Mouse (Mus musculus): ENCODE measurements around the gene Gas2l1. TPM values are rescaled to one million over a fixed set of nuclear protein-coding genes. Genes with fewer than 3 reads are reported as not detected.
"Not testable (repeated sequence)": the region's sequence is repeated elsewhere in the genome, so short reads cannot be mapped to it uniquely, and the experiment has no call there.

The Gas2l1 gene
- total and polyA plus RNA-seq, 2 experiments from 2014 or later = 11.5 to 28.5 TPM

DNA sequence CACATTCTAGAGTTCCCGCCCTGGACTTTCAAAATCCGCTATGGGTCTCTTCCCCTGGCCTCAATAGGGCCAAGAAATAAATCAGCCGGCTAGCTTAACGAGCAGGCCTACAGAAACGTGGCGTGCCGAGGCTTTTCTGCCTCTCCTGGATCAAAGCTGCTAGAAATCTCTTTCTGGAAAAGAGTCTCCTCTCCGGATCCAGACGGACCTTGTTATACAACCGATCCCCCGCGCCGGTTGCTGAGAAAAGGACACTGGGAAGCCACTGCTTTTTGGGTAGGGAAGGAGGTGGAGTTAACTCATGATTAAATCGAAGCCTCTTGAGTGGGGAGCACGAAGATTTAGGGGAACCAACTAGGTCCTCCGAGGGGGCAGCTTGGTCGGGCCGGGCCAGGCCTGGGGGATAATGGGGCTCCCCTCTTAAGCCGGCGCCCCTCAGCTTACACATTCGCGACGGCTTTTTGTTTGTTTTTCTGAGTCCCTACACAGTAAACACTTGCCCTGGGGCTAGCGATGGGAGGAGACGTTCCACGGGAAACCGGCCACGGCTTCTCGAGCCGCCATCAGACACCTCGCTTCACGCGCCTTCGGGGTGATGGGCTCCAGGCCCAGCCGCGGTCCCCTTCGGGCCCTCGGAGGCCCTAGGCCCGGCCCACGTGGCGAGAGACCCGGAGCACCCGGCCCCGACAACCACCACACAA lies 33.1 kb upstream of the Gas2l1 start:
- TF ChIP-seq EP300 (IDR thresholded peaks at IDR 0.05; ENCODE audit: low read depth) = peak; percentile 50; the same call in 1 of the 2 replicates
- no peak for TF ChIP-seq CTCF (IDR thresholded peaks at IDR 0.05; ENCODE audit: low read depth)
- Histone ChIP-seq H3K4me3 (ENCODE audit: low read depth, low read length) (peak overlapping the region; percentile 95), H3K36me3 (replicated peaks; ENCODE audit: control insufficient read depth, insufficient read depth, low read length) (peaks cover 10% of the 10 kb centered on the region), H3K9ac (replicated peaks; ENCODE audit: low read depth, low read length) (peak overlapping the region; percentile 96), H3K27me3 (ENCODE audit: control insufficient read depth, insufficient read depth, low read length) (no peaks in the 10 kb centered on the region), H3K4me1 (ENCODE audit: control insufficient read depth, insufficient read depth) (peaks cover 28% of the 10 kb centered on the region), H3K27ac (ENCODE audit: low read depth) (peak overlapping the region; percentile 95), H3K4me2 (ENCODE audit: low read depth, low read length) (peak overlapping the region; percentile 91), H3K9me3 (replicated peaks; ENCODE audit: control insufficient read depth, low read length) (no peaks in the 10 kb centered on the region)
- WGBS = under 1% methylated on average over 44 of the region's 44 CpGs
- DNase-seq (ENCODE audit: low spot score) (no peak), ATAC-seq (ENCODE audit: insufficient read depth, low read depth) (no peak; the same call in 1 of the 2 replicates)

DNA sequence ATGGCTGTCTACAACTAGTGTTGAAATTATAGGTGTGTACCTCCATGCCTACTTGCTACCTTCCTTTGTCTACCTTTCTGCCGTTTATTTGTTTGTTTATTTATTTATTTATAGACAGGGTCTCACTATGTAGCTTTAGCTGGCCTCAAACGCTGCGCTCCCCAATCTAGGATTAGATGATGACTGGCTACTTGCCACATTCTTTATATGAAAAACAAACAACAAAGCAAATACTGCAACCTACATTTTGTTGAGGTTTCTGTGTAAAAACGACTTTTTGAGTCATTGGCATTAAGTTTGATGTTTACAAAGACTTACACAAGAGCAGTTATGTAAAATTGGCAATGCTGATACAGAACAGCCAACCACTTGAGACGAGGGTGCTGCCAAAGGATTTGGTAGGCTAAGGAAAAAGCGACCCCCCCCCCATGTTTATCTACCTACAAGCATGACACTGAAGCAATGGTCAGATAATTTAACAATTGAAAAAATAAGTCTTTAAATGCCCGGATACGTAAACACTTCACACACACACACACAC lies 31.4 kb upstream of the Gas2l1 start:
- Histone ChIP-seq H3K36me3 (replicated peaks; ENCODE audit: control insufficient read depth, insufficient read depth, low read length) (peaks cover 15% of the 10 kb centered on the region), H3K4me2 (ENCODE audit: low read depth, low read length) (peak overlapping the region; percentile 91), H3K9me3 (replicated peaks; ENCODE audit: control insufficient read depth, low read length) (no peaks in the 10 kb centered on the region), H3K27ac (ENCODE audit: low read depth) (no peak overlapping the region), H3K27me3 (ENCODE audit: control insufficient read depth, insufficient read depth, low read length) (no peaks in the 10 kb centered on the region), H3K9ac (replicated peaks; ENCODE audit: low read depth, low read length) (0 out of 2 replicates have a peak overlapping the region, but pooled peaks have one; percentile 96), H3K4me3 (ENCODE audit: low read depth, low read length) (peak overlapping the region; percentile 95), H3K4me1 (ENCODE audit: control insufficient read depth, insufficient read depth) (peaks cover 28% of the 10 kb centered on the region)
- ATAC-seq (ENCODE audit: insufficient read depth, low read depth) = no peak
- TF ChIP-seq CTCF (IDR thresholded peaks at IDR 0.05; ENCODE audit: low read depth) (no peak), EP300 (IDR thresholded peaks at IDR 0.05; ENCODE audit: low read depth) (no peak)
- DNase-seq (ENCODE audit: low spot score) = no peak
- WGBS = 28% methylated on average over 8 of the region's 8 CpGs

DNA sequence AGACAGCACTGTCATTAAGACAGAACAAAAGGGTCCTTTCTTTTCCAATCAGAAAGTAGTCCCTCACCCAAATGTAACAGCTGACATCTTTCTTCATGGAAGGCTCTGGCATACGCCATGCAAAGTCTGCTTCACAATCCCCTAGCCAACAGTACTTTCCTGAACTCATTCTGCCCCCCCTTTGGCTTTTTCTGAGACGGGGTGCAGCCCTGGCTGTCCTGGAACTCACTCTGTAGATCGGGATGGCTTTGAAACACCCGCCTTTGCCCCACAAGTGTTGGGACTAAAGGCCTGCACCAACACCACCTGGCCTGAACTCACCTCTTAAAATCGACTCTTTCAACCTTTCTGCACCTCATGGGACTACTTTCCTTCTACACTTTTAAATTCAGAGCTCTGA lies 30.8 kb upstream of the Gas2l1 start:
- no peak overlapping the region for H3K9ac ChIP-seq (replicated peaks; ENCODE audit: low read depth, low read length)
- peak overlapping the region; percentile 91; the same call in 1 of the 2 replicates for H3K4me2 ChIP-seq (ENCODE audit: low read depth, low read length)
- DNase-seq (ENCODE audit: low spot score) = no peak
- H3K9me3 ChIP-seq (replicated peaks; ENCODE audit: control insufficient read depth, low read length) = no peaks in the 10 kb centered on the region
- H3K36me3 ChIP-seq (replicated peaks; ENCODE audit: control insufficient read depth, insufficient read depth, low read length) = peaks cover 20% of the 10 kb centered on the region
- ATAC-seq (ENCODE audit: insufficient read depth, low read depth) = no peak
- WGBS = 55% methylated on average over 5 of the region's 5 CpGs
- no peak overlapping the region for H3K4me3 ChIP-seq (ENCODE audit: low read depth, low read length)
- no peak for TF ChIP-seq CTCF (IDR thresholded peaks at IDR 0.05; ENCODE audit: low read depth)
- TF ChIP-seq EP300 (IDR thresholded peaks at IDR 0.05; ENCODE audit: low read depth) = no peak
- no peaks in the 10 kb centered on the region for H3K27me3 ChIP-seq (ENCODE audit: control insufficient read depth, insufficient read depth, low read length)
- peaks cover 27% of the 10 kb centered on the region for H3K4me1 ChIP-seq (ENCODE audit: control insufficient read depth, insufficient read depth)
- H3K27ac ChIP-seq (ENCODE audit: low read depth) = no peak overlapping the region

DNA sequence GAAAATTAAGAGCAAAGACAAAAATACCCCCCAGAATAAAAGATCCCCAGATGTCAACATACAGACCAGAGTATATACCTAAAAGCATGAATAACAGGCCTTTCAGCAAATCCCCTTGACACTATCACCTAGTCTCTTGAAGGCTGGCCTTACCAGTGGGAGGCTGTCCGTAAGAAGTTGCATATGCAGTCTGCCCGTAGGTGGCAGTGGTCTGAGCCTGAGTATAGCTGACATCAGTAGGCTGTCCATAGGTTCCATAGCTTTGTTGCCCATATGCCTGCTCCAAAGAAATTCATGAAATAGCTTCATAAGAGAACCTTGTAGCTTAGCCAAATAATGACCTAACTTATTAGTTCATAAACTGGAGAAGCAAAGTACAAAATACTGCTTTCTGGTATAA lies 26.6 kb upstream of the Gas2l1 start:
- no peak overlapping the region for H3K27ac ChIP-seq (ENCODE audit: low read depth)
- ATAC-seq (ENCODE audit: insufficient read depth, low read depth) = 0 out of 2 replicates have a peak, but pooled peaks have one; percentile 49
- WGBS = 38% methylated on average over 2 of the region's 2 CpGs

DNA sequence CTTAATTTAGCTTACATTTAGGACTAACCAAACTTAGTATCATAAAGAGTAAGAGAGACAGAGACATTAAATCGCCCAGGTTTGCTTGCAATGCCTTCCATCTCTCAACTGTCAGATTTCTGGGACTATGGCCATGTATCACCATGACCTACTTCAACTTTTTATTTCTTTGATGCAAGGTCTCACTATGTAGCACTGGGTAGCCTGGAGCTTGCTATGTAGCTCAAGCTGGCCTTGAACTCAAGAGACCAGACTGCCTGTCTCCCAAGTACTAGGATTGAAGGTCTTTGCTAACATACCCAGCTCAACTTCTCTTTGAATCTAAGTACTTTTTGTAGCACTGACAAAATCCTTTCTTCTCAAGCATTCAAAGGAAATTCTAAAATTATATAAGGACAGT lies 24.0 kb upstream of the Gas2l1 start:
- ATAC-seq (ENCODE audit: insufficient read depth, low read depth) = no peak
- H3K27ac ChIP-seq (ENCODE audit: low read depth) = no peak overlapping the region
- H3K27me3 ChIP-seq (ENCODE audit: control insufficient read depth, insufficient read depth, low read length) = no peaks in the 10 kb centered on the region
- no peak overlapping the region for H3K9ac ChIP-seq (replicated peaks; ENCODE audit: low read depth, low read length)
- no peak overlapping the region for H3K4me3 ChIP-seq (ENCODE audit: low read depth, low read length)
- DNase-seq (ENCODE audit: low spot score) = no peak
- no peak for TF ChIP-seq CTCF (IDR thresholded peaks at IDR 0.05; ENCODE audit: low read depth)
- no peak for TF ChIP-seq EP300 (IDR thresholded peaks at IDR 0.05; ENCODE audit: low read depth)
- 97% methylated on average over 1 of the region's 1 CpGs for WGBS
- no peaks in the 10 kb centered on the region for H3K4me1 ChIP-seq (ENCODE audit: control insufficient read depth, insufficient read depth)
- peaks cover 84% of the 10 kb centered on the region for H3K36me3 ChIP-seq (replicated peaks; ENCODE audit: control insufficient read depth, insufficient read depth, low read length)
- H3K9me3 ChIP-seq (replicated peaks; ENCODE audit: control insufficient read depth, low read length) = no peaks in the 10 kb centered on the region
- no peak overlapping the region for H3K4me2 ChIP-seq (ENCODE audit: low read depth, low read length)

More for the DNA sequence above, 26.6 kb upstream of the Gas2l1 start:
- peaks cover 59% of the 10 kb centered on the region for H3K36me3 ChIP-seq (replicated peaks; ENCODE audit: control insufficient read depth, insufficient read depth, low read length)
- no peak for DNase-seq (ENCODE audit: low spot score)
- no peak overlapping the region for H3K9ac ChIP-seq (replicated peaks; ENCODE audit: low read depth, low read length)
- no peak overlapping the region for H3K4me2 ChIP-seq (ENCODE audit: low read depth, low read length)
- no peaks in the 10 kb centered on the region for H3K9me3 ChIP-seq (replicated peaks; ENCODE audit: control insufficient read depth, low read length)
- peaks cover 11% of the 10 kb centered on the region for H3K4me1 ChIP-seq (ENCODE audit: control insufficient read depth, insufficient read depth)
- H3K4me3 ChIP-seq (ENCODE audit: low read depth, low read length) = no peak overlapping the region
- no peak for TF ChIP-seq EP300 (IDR thresholded peaks at IDR 0.05; ENCODE audit: low read depth)
- peak; percentile 35; the same call in 1 of the 2 replicates for TF ChIP-seq CTCF (IDR thresholded peaks at IDR 0.05; ENCODE audit: low read depth)
- H3K27me3 ChIP-seq (ENCODE audit: control insufficient read depth, insufficient read depth, low read length) = no peaks in the 10 kb centered on the region

DNA sequence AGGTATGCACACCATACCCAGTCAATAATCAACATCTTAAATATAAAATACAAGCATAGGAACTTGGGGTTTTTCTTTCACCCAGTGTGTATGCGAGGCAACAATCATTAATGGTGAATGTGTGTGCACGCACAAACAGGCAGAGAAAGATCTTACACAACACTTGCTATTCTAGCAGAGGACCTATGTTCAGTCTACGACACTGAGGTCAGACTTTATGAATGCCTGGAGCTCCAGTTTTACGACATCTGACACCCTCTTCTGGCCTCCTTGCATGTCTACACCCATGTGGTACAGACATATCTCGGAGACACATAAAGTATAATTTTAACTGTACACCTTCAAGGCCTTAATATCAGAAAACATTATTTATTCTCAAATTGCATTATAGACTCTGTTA lies 11.7 kb upstream of the Gas2l1 start:
- H3K4me1 ChIP-seq (ENCODE audit: control insufficient read depth, insufficient read depth); DNase-seq (ENCODE audit: low spot score); H3K4me3 ChIP-seq (ENCODE audit: low read depth, low read length); H3K27ac ChIP-seq (ENCODE audit: low read depth); H3K9me3 ChIP-seq (replicated peaks; ENCODE audit: control insufficient read depth, low read length); H3K27me3 ChIP-seq (ENCODE audit: control insufficient read depth, insufficient read depth, low read length); H3K4me2 ChIP-seq (ENCODE audit: low read depth, low read length); ATAC-seq (ENCODE audit: insufficient read depth, low read depth); H3K9ac ChIP-seq (replicated peaks; ENCODE audit: low read depth, low read length): not testable (repeated sequence)
- 74% methylated on average over 4 of the region's 5 CpGs for WGBS
- H3K36me3 ChIP-seq (replicated peaks; ENCODE audit: control insufficient read depth, insufficient read depth, low read length) = peaks cover 63% of the 10 kb centered on the region
